Mouse (Mus musculus) thymus, adult 2 months (tissue): ENCODE data around the gene Zfp804a. TPM values are rescaled to one million over a fixed set of nuclear protein-coding genes. Genes with fewer than 3 reads are reported as not detected.

Source experiments
- DNase-seq: peaks from one replicate; pipeline ENCODE4 v3.0.0; 2021
- H3K27ac ChIP-seq: fragments of 200-500 bp; 2 replicates; pipeline ENCODE4 v1.5.1; 2012; ENCODE audit warnings: low read length, control low read depth; ENCODE audit not compliant: control insufficient read depth, insufficient read depth
- H3K27me3 ChIP-seq: fragments of 200-500 bp; 2 replicates; pipeline ENCODE4 v1.6.1; 2012; ENCODE audit warnings: mild to moderate bottlenecking, low read length, moderate library complexity, mixed read lengths; ENCODE audit not compliant: control insufficient read depth, insufficient read depth
- H3K36me3 ChIP-seq: fragments of 200-500 bp; 2 replicates; pipeline ENCODE4 v1.6.1; 2012; ENCODE audit warnings: mild to moderate bottlenecking, low read length, moderate library complexity; ENCODE audit not compliant: control insufficient read depth, insufficient read depth
- H3K4me1 ChIP-seq: fragments of 200-500 bp; replicated peaks from 2 replicates; pipeline ENCODE4 v1.6.1; 2012; ENCODE audit warnings: low read length; ENCODE audit not compliant: control insufficient read depth, insufficient read depth
- H3K4me3 ChIP-seq: fragments of 200-500 bp; 2 replicates; pipeline ENCODE4 v1.5.1; 2012; ENCODE audit warnings: mild to moderate bottlenecking, low read length, control low read depth, moderate library complexity; ENCODE audit not compliant: control insufficient read depth, insufficient read depth
- CTCF ChIP-seq: fragments of 200-500 bp; IDR thresholded peaks from 2 replicates; pipeline ENCODE4 v1.5.1; 2012; ENCODE audit warnings: mild to moderate bottlenecking, control low read depth, low read length, moderate library complexity, borderline replicate concordance; ENCODE audit not compliant: control insufficient read depth, poor library complexity, insufficient read depth; ENCODE audit errors: extremely low read depth
- POLR2A ChIP-seq: fragments of 200-500 bp; IDR thresholded peaks from 2 replicates; pipeline ENCODE4 v1.6.1; 2012; ENCODE audit warnings: mild to moderate bottlenecking, low read length, control low read depth, moderate library complexity; ENCODE audit not compliant: control insufficient read depth, poor library complexity, insufficient read depth; ENCODE audit errors: extremely low read depth
- WGBS: fragments of 180-500 bp; shearing (Covaris S2); methylation state at CpG from one replicate; pipeline ENCODE4 v1.1.7; 2018; 5-methylcytosine and 5-hydroxymethylcytosine counted together
- polyA plus RNA-seq: library from polyadenylated mRNA; depleted of rRNA; stranded (reverse); fragments of >200 nt; gene quantifications from 2 replicates; pipeline ENCODE4 v1.2.3, GENCODE M21; 2012; rRNA removed

Zfp804a gene
- not detected in 2 replicates for polyA plus RNA-seq

- no peak for DNase-seq
- WGBS: 4% methylated on average over 80 of the region's 82 CpGs
- no peak within 1 kb of the TSS for H3K27ac ChIP-seq
- H3K4me3 ChIP-seq: no peak within 1 kb of the TSS
- H3K27me3 ChIP-seq: no peaks in the 10 kb centered on the region
- no peaks in the 10 kb centered on the region for H3K36me3 ChIP-seq
- H3K4me1 ChIP-seq: no peaks in the 10 kb centered on the region
- no peak for TF ChIP-seq CTCF
- TF ChIP-seq POLR2A: no peak
Measured at GRCm38 (mm10) chr2:82053185-82053891, at the start of gene Zfp804a. TSS of gene Zfp804a (plus strand) at chr2:82053222.

- 76% methylated on average over 4 of the region's 4 CpGs for WGBS
Measured at GRCm38 (mm10) chr2:82051635-82052034, 1.4 kb upstream of the Zfp804a start.

GRCm38 (mm10) chr2:82052338-82053184 is 461 bp upstream of the Zfp804a start:
- TF ChIP-seq CTCF (no peak), POLR2A (no peak)
- Histone ChIP-seq H3K27ac (no peak overlapping the region), H3K27me3 (no peaks in the 10 kb centered on the region), H3K4me1 (no peaks in the 10 kb centered on the region), H3K36me3 (no peaks in the 10 kb centered on the region), H3K4me3 (no peak overlapping the region)
- WGBS: 11% methylated on average over 34 of the region's 34 CpGs
- DNase-seq: no peak

More at GRCm38 (mm10) chr2:82051635-82052034, 1.4 kb upstream of the Zfp804a start:
- H3K27ac ChIP-seq: no peak overlapping the region
- TF ChIP-seq POLR2A (no peak), CTCF (no peak)
- no peaks in the 10 kb centered on the region for H3K36me3 ChIP-seq
- H3K4me3 ChIP-seq: no peak overlapping the region
- DNase-seq: no peak
- no peaks in the 10 kb centered on the region for H3K4me1 ChIP-seq
- H3K27me3 ChIP-seq: no peaks in the 10 kb centered on the region

GRCm38 (mm10) chr2:82054446-82054845 is 1.4 kb downstream of the Zfp804a start:
- no peak for DNase-seq
- Histone ChIP-seq H3K4me1 (no peaks in the 10 kb centered on the region), H3K36me3 (no peaks in the 10 kb centered on the region), H3K27ac (no peak overlapping the region), H3K4me3 (no peak overlapping the region), H3K27me3 (no peaks in the 10 kb centered on the region)
- no peak for TF ChIP-seq CTCF
- TF ChIP-seq POLR2A: no peak
- 71% methylated on average over 4 of the region's 4 CpGs for WGBS

GRCm38 (mm10) chr2:82064671-82065070 is 11.6 kb downstream of the Zfp804a start:
- no peak for TF ChIP-seq POLR2A
- no peak for TF ChIP-seq CTCF
- 31% methylated on average over 5 of the region's 5 CpGs for WGBS
- Histone ChIP-seq H3K27ac (no peak overlapping the region), H3K27me3 (no peaks in the 10 kb centered on the region), H3K36me3 (no peaks in the 10 kb centered on the region), H3K4me3 (no peak overlapping the region), H3K4me1 (no peaks in the 10 kb centered on the region)
- DNase-seq: no peak

- TF ChIP-seq POLR2A: no peak
- no peak for TF ChIP-seq CTCF
- Histone ChIP-seq H3K27me3 (no peaks in the 10 kb centered on the region), H3K4me1 (no peaks in the 10 kb centered on the region), H3K27ac (no peak overlapping the region), H3K36me3 (no peaks in the 10 kb centered on the region), H3K4me3 (no peak overlapping the region)
- no peak for DNase-seq
- 92% methylated on average over 1 of the region's 1 CpGs for WGBS
Measured at GRCm38 (mm10) chr2:82067912-82068311, 14.9 kb downstream of the Zfp804a start.
